Mouse (Mus musculus): ENCODE measurements around the gene Ptgir. TPM values are rescaled to one million over a fixed set of nuclear protein-coding genes. Genes with fewer than 3 reads are reported as not detected.

Ptgir gene
- polyA plus RNA-seq, 1 experiment from 2014 or later = 3.0 TPM

GRCm38 (mm10) chr7:16931968-16932627, 25.8 kb downstream of the Ptgir start:
- no peaks in the 10 kb centered on the region for H3K4me1 ChIP-seq

GRCm38 (mm10) chr7:16932704-16933577, 26.7 kb downstream of the Ptgir start:
- WGBS = 51% methylated on average over 14 of the region's 14 CpGs

More at GRCm38 (mm10) chr7:16931968-16932627, 25.8 kb downstream of the Ptgir start:
- Histone ChIP-seq H3K27me3 (replicated peaks) (no peaks in the 10 kb centered on the region), H3K9ac (no peak overlapping the region), H3K9me3 (no peaks in the 10 kb centered on the region), H3K36me3 (no peaks in the 10 kb centered on the region), H3K27ac (no peak overlapping the region), H3K4me2 (replicated peaks) (no peak overlapping the region), H3K4me3 (no peak overlapping the region)
- WGBS = 18% methylated on average over 14 of the region's 14 CpGs
- ATAC-seq (ENCODE audit: low FRiP score, low read depth) = peak; percentile 38

GRCm38 (mm10) chr7:16937312-16937711, 31.0 kb downstream of the Ptgir start:
- no peak for ATAC-seq (ENCODE audit: low FRiP score, low read depth)
- 47% methylated on average over 4 of the region's 4 CpGs for WGBS
- Histone ChIP-seq H3K9me3 (no peaks in the 10 kb centered on the region), H3K4me3 (no peak overlapping the region), H3K27me3 (replicated peaks) (no peaks in the 10 kb centered on the region), H3K27ac (no peak overlapping the region), H3K4me2 (replicated peaks) (no peak overlapping the region), H3K9ac (no peak overlapping the region), H3K4me1 (peaks cover 10% of the 10 kb centered on the region), H3K36me3 (no peaks in the 10 kb centered on the region)

More at GRCm38 (mm10) chr7:16932704-16933577, 26.7 kb downstream of the Ptgir start:
- ATAC-seq (ENCODE audit: low FRiP score, low read depth) = peak; percentile 61
- no peak overlapping the region for H3K4me2 ChIP-seq (replicated peaks)
- H3K9ac ChIP-seq = no peak overlapping the region
- no peak overlapping the region for H3K27ac ChIP-seq
- H3K4me3 ChIP-seq = no peak overlapping the region
- no peaks in the 10 kb centered on the region for H3K9me3 ChIP-seq
- no peaks in the 10 kb centered on the region for H3K4me1 ChIP-seq
- H3K36me3 ChIP-seq = no peaks in the 10 kb centered on the region
- no peaks in the 10 kb centered on the region for H3K27me3 ChIP-seq (replicated peaks)

- Histone ChIP-seq H3K27me3 (replicated peaks) (no peaks in the 10 kb centered on the region), H3K4me3 (no peak overlapping the region), H3K9me3 (no peaks in the 10 kb centered on the region), H3K9ac (no peak overlapping the region), H3K4me2 (replicated peaks) (peak overlapping the region; percentile 14; the same call in 1 of the 2 replicates), H3K36me3 (no peaks in the 10 kb centered on the region), H3K4me1 (peaks cover 10% of the 10 kb centered on the region), H3K27ac (no peak overlapping the region)
- peak; percentile 45; the same call in 1 of the 2 replicates for ATAC-seq (ENCODE audit: low FRiP score, low read depth)
- 73% methylated on average over 17 of the region's 17 CpGs for WGBS
Observed at GRCm38 (mm10) chr7:16938117-16938791, 32.0 kb downstream of the Ptgir start.

GRCm38 (mm10) chr7:16940292-16940691, 34.0 kb downstream of the Ptgir start:
- ATAC-seq (ENCODE audit: low FRiP score, low read depth) = no peak
- H3K9me3 ChIP-seq = no peaks in the 10 kb centered on the region

GRCm38 (mm10) chr7:16942861-16943260, 36.6 kb downstream of the Ptgir start:
- no peak for ATAC-seq (ENCODE audit: low FRiP score, low read depth)

More at GRCm38 (mm10) chr7:16940292-16940691, 34.0 kb downstream of the Ptgir start:
- H3K36me3 ChIP-seq = no peaks in the 10 kb centered on the region
- 68% methylated on average over 7 of the region's 7 CpGs for WGBS
- no peak overlapping the region for H3K4me2 ChIP-seq (replicated peaks)
- peaks cover 20% of the 10 kb centered on the region for H3K4me1 ChIP-seq
- H3K27me3 ChIP-seq (replicated peaks) = peaks cover 3% of the 10 kb centered on the region
- H3K4me3 ChIP-seq = no peak overlapping the region
- H3K27ac ChIP-seq = no peak overlapping the region
- H3K9ac ChIP-seq = no peak overlapping the region

GRCm38 (mm10) chr7:16944061-16944807, 37.9 kb downstream of the Ptgir start, which contains the start of gene Pnmal2:
Gene Pnmal2 (plus strand): TSS chr7:16944682.
- no peaks in the 10 kb centered on the region for H3K36me3 ChIP-seq
- 13% methylated on average over 36 of the region's 36 CpGs for WGBS
- peak within 1 kb of the TSS; percentile 64 for H3K4me2 ChIP-seq (replicated peaks)
- peak; percentile 90 for ATAC-seq (ENCODE audit: low FRiP score, low read depth)
- peaks cover 46% of the 10 kb centered on the region for H3K4me1 ChIP-seq
- peak within 1 kb of the TSS; percentile 11; the same call in 1 of the 2 replicates for H3K27ac ChIP-seq
- H3K9me3 ChIP-seq = no peaks in the 10 kb centered on the region
- peak within 1 kb of the TSS; percentile 69 for H3K4me3 ChIP-seq
- peak within 1 kb of the TSS; percentile 76 for H3K9ac ChIP-seq
- H3K27me3 ChIP-seq (replicated peaks) = peaks cover 42% of the 10 kb centered on the region

More at GRCm38 (mm10) chr7:16942861-16943260, 36.6 kb downstream of the Ptgir start:
- Histone ChIP-seq H3K4me2 (replicated peaks) (no peak overlapping the region), H3K27me3 (replicated peaks) (peaks cover 29% of the 10 kb centered on the region), H3K4me1 (peaks cover 41% of the 10 kb centered on the region), H3K27ac (no peak overlapping the region), H3K9ac (no peak overlapping the region), H3K4me3 (no peak overlapping the region), H3K9me3 (no peaks in the 10 kb centered on the region), H3K36me3 (no peaks in the 10 kb centered on the region)
- 56% methylated on average over 4 of the region's 4 CpGs for WGBS

- WGBS = 2% methylated on average over 22 of the region's 22 CpGs
- peak overlapping the region; percentile 11; the same call in 1 of the 2 replicates for H3K27ac ChIP-seq
- H3K4me3 ChIP-seq = peak overlapping the region; percentile 69
- H3K4me1 ChIP-seq = peaks cover 52% of the 10 kb centered on the region
- no peaks in the 10 kb centered on the region for H3K36me3 ChIP-seq
- peak overlapping the region; percentile 76 for H3K9ac ChIP-seq
- no peak; the same call in 1 of the 2 replicates for ATAC-seq (ENCODE audit: low FRiP score, low read depth)
- peaks cover 48% of the 10 kb centered on the region for H3K27me3 ChIP-seq (replicated peaks)
- no peaks in the 10 kb centered on the region for H3K9me3 ChIP-seq
- peak overlapping the region; percentile 64 for H3K4me2 ChIP-seq (replicated peaks)
Observed at GRCm38 (mm10) chr7:16944808-16945315, 38.6 kb downstream of the Ptgir start.

- Histone ChIP-seq H3K4me3 (peak overlapping the region; percentile 69), H3K27me3 (replicated peaks) (peaks cover 49% of the 10 kb centered on the region), H3K36me3 (no peaks in the 10 kb centered on the region), H3K9ac (peak overlapping the region; percentile 76), H3K27ac (no peak overlapping the region), H3K4me2 (replicated peaks) (peak overlapping the region; percentile 64), H3K4me1 (peaks cover 53% of the 10 kb centered on the region), H3K9me3 (no peaks in the 10 kb centered on the region)
- ATAC-seq (ENCODE audit: low FRiP score, low read depth) = no peak
- WGBS = 10% methylated on average over 17 of the region's 17 CpGs
Observed at GRCm38 (mm10) chr7:16945419-16945818, 39.1 kb downstream of the Ptgir start.

GRCm38 (mm10) chr7:16946441-16947348, 40.4 kb downstream of the Ptgir start:
- H3K36me3 ChIP-seq = no peaks in the 10 kb centered on the region
- peak overlapping the region; percentile 64 for H3K4me2 ChIP-seq (replicated peaks)
- H3K9me3 ChIP-seq = no peaks in the 10 kb centered on the region
- WGBS = 1% methylated on average over 53 of the region's 53 CpGs
- H3K27ac ChIP-seq = no peak overlapping the region; the same call in 1 of the 2 replicates
- ATAC-seq (ENCODE audit: low FRiP score, low read depth) = no peak
- peak overlapping the region; percentile 68 for H3K9ac ChIP-seq
- H3K4me3 ChIP-seq = peak overlapping the region; percentile 69
- peaks cover 49% of the 10 kb centered on the region for H3K27me3 ChIP-seq (replicated peaks)
- H3K4me1 ChIP-seq = peaks cover 52% of the 10 kb centered on the region

Measured in neural tube, embryonic 12.5 days (tissue).